Mouse (Mus musculus) CH12.LX (cell line): ENCODE results near the gene Cyfip2. TPM values are rescaled to one million over a fixed set of nuclear protein-coding genes. Genes with fewer than 3 reads are reported as not detected.

Experiments used
- DNase-seq: peaks from one replicate; pipeline ENCODE4 v3.0.0-alpha.2; 2013; ENCODE audit errors: extremely low read depth
- H3K27ac ChIP-seq: 2 replicates; pipeline ENCODE4 v1.5.1; 2012; ENCODE audit warnings: low read depth, mild to moderate bottlenecking, control low read depth, moderate library complexity; ENCODE audit not compliant: insufficient read depth
- H3K27me3 ChIP-seq: replicated peaks from 2 replicates; pipeline ENCODE3; 2012; ENCODE audit warnings: inconsistent platforms
- H3K36me3 ChIP-seq, 2 experiments: replicated peaks in 1 of 2; 2 replicates each; pipeline versions ENCODE3 to v1.6.1; 2012; ENCODE audit warnings: inconsistent platforms in 1 of 2, low read length in 1 of 2, mild to moderate bottlenecking in 1 of 2, mixed read lengths in 1 of 2, moderate library complexity in 1 of 2; ENCODE audit not compliant: control insufficient read depth in 1 of 2, insufficient read depth in 1 of 2
- H3K4me1 ChIP-seq, 2 experiments: 2 replicates each; pipeline ENCODE4 v1.6.1; 2012; ENCODE audit warnings: inconsistent platforms in 1 of 2, moderate library complexity in 1 of 2; ENCODE audit not compliant: insufficient read depth in 2 of 2, control insufficient read depth in 1 of 2
- H3K4me2 ChIP-seq: 2 replicates; pipeline ENCODE4 v1.6.1; 2012; ENCODE audit warnings: low read depth, mild to moderate bottlenecking, control low read depth; ENCODE audit not compliant: poor library complexity, insufficient read depth, severe bottlenecking
- H3K4me3 ChIP-seq, 3 experiments: fragments of 150-350 bp in 1 of 3; sonication (generic) in 1 of 3; replicated peaks in 1 of 3; 2 replicates each; pipeline versions ENCODE3 to v1.5.1; 2011 to 2012; ENCODE audit warnings: low read depth in 2 of 3, low read length in 2 of 3, mild to moderate bottlenecking in 2 of 3, moderate library complexity in 2 of 3, control low read depth in 1 of 3, improper control_type of control experiment in 1 of 3, inconsistent platforms in 1 of 3, mixed read lengths in 1 of 3; ENCODE audit not compliant: poor library complexity in 1 of 3
- H3K79me2 ChIP-seq: replicated peaks from 2 replicates; pipeline ENCODE4 v1.6.1; 2012; ENCODE audit warnings: mild to moderate bottlenecking, moderate library complexity; ENCODE audit not compliant: control insufficient read depth, poor library complexity, insufficient read depth, severe bottlenecking; ENCODE audit errors: extremely low read depth
- H3K9ac ChIP-seq: 2 replicates; pipeline ENCODE4 v1.6.1; 2012; ENCODE audit warnings: low read depth, mild to moderate bottlenecking, control low read depth, moderate library complexity; ENCODE audit not compliant: insufficient read depth
- H3K9me3 ChIP-seq: replicated peaks from 2 replicates; pipeline ENCODE3; 2012; ENCODE audit warnings: low read length, inconsistent platforms, mixed read lengths
- BHLHE40 ChIP-seq: IDR thresholded peaks from 2 replicates; pipeline ENCODE4 v1.6.1; 2011; ENCODE audit warnings: mild to moderate bottlenecking, low read depth, low read length, improper control_type of control experiment
- CHD1 ChIP-seq: IDR thresholded peaks from 2 replicates; pipeline ENCODE4 v1.6.1; 2012; ENCODE audit warnings: low read depth, low read length, improper control_type of control experiment, inconsistent platforms
- CHD2 ChIP-seq: IDR thresholded peaks from 2 replicates; pipeline ENCODE4 v1.6.1; 2011; ENCODE audit warnings: low read length, improper control_type of control experiment
- CTCF ChIP-seq, 2 experiments: IDR thresholded peaks in 1 of 2; conservative IDR thresholded peaks in 1 of 2; 2 replicates each; pipeline ENCODE4 v1.5.1; 2011 to 2012; ENCODE audit warnings: low read depth in 2 of 2, low read length in 2 of 2, improper control_type of control experiment in 1 of 2, inconsistent platforms in 1 of 2, mild to moderate bottlenecking in 1 of 2, moderate library complexity in 1 of 2
- E2F4 ChIP-seq: IDR thresholded peaks from 2 replicates; pipeline ENCODE4 v1.6.1; 2011; ENCODE audit warnings: low read depth, low read length, improper control_type of control experiment; ENCODE audit not compliant: insufficient replicate concordance
- ELF1 ChIP-seq: IDR thresholded peaks from 2 replicates; pipeline ENCODE4 v1.6.1; 2014; ENCODE audit warnings: low read depth, mild to moderate bottlenecking, inconsistent platforms, low read length, improper control_type of control experiment
- EP300 ChIP-seq: IDR thresholded peaks from 2 replicates; pipeline ENCODE4 v1.6.1; 2011; ENCODE audit warnings: low read length, improper control_type of control experiment
- GABPA ChIP-seq: IDR thresholded peaks from 2 replicates; pipeline ENCODE4 v1.6.1; 2012; ENCODE audit warnings: low read depth, low read length, improper control_type of control experiment, inconsistent platforms; ENCODE audit not compliant: insufficient replicate concordance
- HCFC1 ChIP-seq: IDR thresholded peaks from 2 replicates; pipeline ENCODE4 v1.6.1; 2012; ENCODE audit warnings: low read depth, mild to moderate bottlenecking, inconsistent platforms, low read length, improper control_type of control experiment
- IRF4 ChIP-seq: IDR thresholded peaks from 2 replicates; pipeline ENCODE4 v1.6.1; 2014; ENCODE audit warnings: low read depth, mild to moderate bottlenecking, inconsistent platforms, low read length, improper control_type of control experiment
- JUN ChIP-seq: IDR thresholded peaks from 2 replicates; pipeline ENCODE4 v1.6.1; 2011; ENCODE audit warnings: low read depth, mild to moderate bottlenecking, low read length, improper control_type of control experiment, moderate library complexity; ENCODE audit not compliant: insufficient read depth
- JUND ChIP-seq: conservative IDR thresholded peaks from 2 replicates; pipeline ENCODE4 v1.6.1; 2011; ENCODE audit warnings: low read depth, low read length, improper control_type of control experiment
- KAT2A ChIP-seq: IDR thresholded peaks from 2 replicates; pipeline ENCODE4 v1.6.1; 2012; ENCODE audit warnings: low read length, improper control_type of control experiment, inconsistent platforms; ENCODE audit not compliant: insufficient replicate concordance
- MAX ChIP-seq: IDR thresholded peaks from 2 replicates; pipeline ENCODE4 v1.6.1; 2011; ENCODE audit warnings: low read length, improper control_type of control experiment
- MAZ ChIP-seq: IDR thresholded peaks from 2 replicates; pipeline ENCODE4 v1.6.1; 2012; ENCODE audit warnings: low read depth, mild to moderate bottlenecking, inconsistent platforms, low read length, improper control_type of control experiment, moderate library complexity
- MEF2A ChIP-seq: IDR thresholded peaks from 2 replicates; pipeline ENCODE4 v1.6.1; 2014; ENCODE audit warnings: low read depth, mild to moderate bottlenecking, inconsistent platforms, low read length, improper control_type of control experiment, borderline replicate concordance
- MXI1 ChIP-seq: IDR thresholded peaks from 2 replicates; pipeline ENCODE4 v1.6.1; 2011; ENCODE audit warnings: mild to moderate bottlenecking, low read depth, low read length, improper control_type of control experiment
- NELFE ChIP-seq: IDR thresholded peaks from 2 replicates; pipeline ENCODE4 v1.6.1; 2011; ENCODE audit warnings: low read depth, low read length, improper control_type of control experiment
- NRF1 ChIP-seq: IDR thresholded peaks from 2 replicates; pipeline ENCODE4 v1.6.1; 2014; ENCODE audit warnings: low read depth, mild to moderate bottlenecking, inconsistent platforms, low read length, improper control_type of control experiment, moderate library complexity
- PAX5 ChIP-seq: IDR thresholded peaks from 2 replicates; pipeline ENCODE4 v1.6.1; 2012; ENCODE audit warnings: low read length, inconsistent platforms, mixed read lengths
- POLR2A ChIP-seq: IDR thresholded peaks from 2 replicates; pipeline ENCODE4 v1.6.1; 2011; ENCODE audit warnings: low read depth, mild to moderate bottlenecking, improper control_type of control experiment, low read length
- POLR2AphosphoS2 ChIP-seq: IDR thresholded peaks from 2 replicates; pipeline ENCODE4 v1.6.1; 2011; ENCODE audit warnings: low read depth, low read length, improper control_type of control experiment
- RAD21 ChIP-seq: IDR thresholded peaks from 2 replicates; pipeline ENCODE4 v1.6.1; 2011; ENCODE audit warnings: low read depth, mild to moderate bottlenecking, low read length, improper control_type of control experiment, moderate library complexity
- RCOR1 ChIP-seq: conservative IDR thresholded peaks from 2 replicates; pipeline ENCODE4 v1.6.1; 2012; ENCODE audit warnings: low read depth, mild to moderate bottlenecking, inconsistent platforms, low read length, improper control_type of control experiment
- SIN3A ChIP-seq: IDR thresholded peaks from 2 replicates; pipeline ENCODE4 v1.6.1; 2012; ENCODE audit warnings: low read length, improper control_type of control experiment, inconsistent platforms
- SMC3 ChIP-seq: IDR thresholded peaks from 2 replicates; pipeline ENCODE4 v1.6.1; 2011; ENCODE audit warnings: low read depth, low read length, improper control_type of control experiment
- TBP ChIP-seq: conservative IDR thresholded peaks from 2 replicates; pipeline ENCODE4 v1.6.1; 2011; ENCODE audit warnings: low read depth, low read length, improper control_type of control experiment
- TCF12 ChIP-seq: IDR thresholded peaks from 2 replicates; pipeline ENCODE4 v1.6.1; 2014; ENCODE audit warnings: low read depth, mild to moderate bottlenecking, inconsistent platforms, low read length, improper control_type of control experiment
- UBTF ChIP-seq: IDR thresholded peaks from 2 replicates; pipeline ENCODE4 v1.6.1; 2012; ENCODE audit warnings: low read depth, mild to moderate bottlenecking, inconsistent platforms, low read length, improper control_type of control experiment, moderate library complexity
- USF1 ChIP-seq: IDR thresholded peaks from 2 replicates; pipeline ENCODE4 v1.6.1; 2014; ENCODE audit warnings: low read depth, mild to moderate bottlenecking, inconsistent platforms, low read length, improper control_type of control experiment
- USF2 ChIP-seq: conservative IDR thresholded peaks from 2 replicates; pipeline ENCODE4 v1.6.1; 2011; ENCODE audit warnings: low read depth, low read length, improper control_type of control experiment
- ZC3H11A ChIP-seq: IDR thresholded peaks from 2 replicates; pipeline ENCODE4 v1.6.1; 2012; ENCODE audit warnings: low read depth, mild to moderate bottlenecking, inconsistent platforms, low read length, improper control_type of control experiment
- ZKSCAN1 ChIP-seq: IDR thresholded peaks from 2 replicates; pipeline ENCODE4 v1.6.1; 2012; ENCODE audit warnings: low read depth, inconsistent platforms, low read length, improper control_type of control experiment, borderline replicate concordance
- ZMIZ1 ChIP-seq: IDR thresholded peaks from 2 replicates; pipeline ENCODE4 v1.6.1; 2012; ENCODE audit warnings: low read depth, mild to moderate bottlenecking, inconsistent platforms, low read length, improper control_type of control experiment
- ZNF384 ChIP-seq: IDR thresholded peaks from 2 replicates; pipeline ENCODE4 v1.6.1; 2012; ENCODE audit warnings: low read depth, low read length, improper control_type of control experiment, inconsistent platforms
- dilution Hi-C: fragments of 300-500 bp; cut with MboI; formaldehyde crosslinking; loops from 2 replicates; pipeline ENCODE4 v1.14.3; 2020; ENCODE audit warnings: low sequenced_read_pairs; ENCODE audit not compliant: extremely low pct_unique_long_range_greater_than_20kb, extremely low pct_ligation_motif_present
- in situ Hi-C: fragments of 300-500 bp; cut with MboI; formaldehyde crosslinking; loops from 3 replicates; pipeline ENCODE4 v1.14.3; 2019; ENCODE audit warnings: low sequenced_read_pairs, low pct_ligation_motif_present, low pct_unique_long_range_greater_than_20kb, mixed read lengths
- polyA plus RNA-seq: library from polyadenylated mRNA; unstranded; fragments of >175 nt; gene quantifications from 2 replicates; pipeline ENCODE4 v1.2.1, GENCODE M21; 2012; ENCODE audit warnings: low read depth; ENCODE audit not compliant: insufficient read length
- total RNA-seq, 2 experiments: library from RNA; depleted of rRNA; stranded (reverse); fragments of 300-350 nt in 1 of 2; fragments of >200 nt in 1 of 2; gene quantifications; 2 replicates each; pipeline ENCODE4 v1.2.3; 2012 to 2014

Cyfip2 gene
- total and polyA plus RNA-seq, 3 experiments: 40.7 to 194 (median 97.6) TPM

- peak; percentile 63; the same call in 1 of the 2 replicates for TF ChIP-seq RCOR1
These were observed 3.4 kb downstream of the Cyfip2 start (continued) for GRCm38 (mm10) chr11:46309111-46309741.

GRCm38 (mm10) chr11:46308271-46308974, 4.2 kb downstream of the Cyfip2 start:
- Histone ChIP-seq H3K9ac (peak overlapping the region; percentile 90), H3K79me2 (peaks cover 75% of the 10 kb centered on the region), H3K9me3 (no peaks in the 10 kb centered on the region), H3K36me3 (peaks cover 3 to 24% of the 10 kb centered on the region in 2 experiments), H3K4me1 (peaks cover 20 to 43% of the 10 kb centered on the region in 2 experiments), H3K27ac (peak overlapping the region; percentile 97), H3K4me3 (peak overlapping the region; percentile 89 to 96 (median 94)), H3K27me3 (no peaks in the 10 kb centered on the region), H3K4me2 (peak overlapping the region; percentile 85)
- in situ Hi-C loops: loop anchor here (5.0 kb wide), 2 partner anchors 39 to 129 kb away; partner anchors contain the start of gene Med7
- dilution Hi-C loops: no loop called here
- peak; percentile 96 for DNase-seq
- TF ChIP-seq USF1 (no peak), NELFE (peak; percentile 95), ELF1 (peak; percentile 61), KAT2A (0 out of 2 replicates have a peak, but pooled peaks have one; percentile 71), USF2 (no peak), NRF1 (no peak), MAZ (peak; percentile 61), E2F4 (0 out of 2 replicates have a peak, but pooled peaks have one; percentile 51), CTCF (conservative IDR thresholded peaks at IDR 0.05 in 1 of 2, IDR thresholded peaks at IDR 0.05 in 1 of 2; ENCODE audit: low read depth in 2 of 2, low read length in 2 of 2) (no peak), PAX5 (no peak), SIN3A (peak; percentile 98), MAX (peak; percentile 98), SMC3 (peak; percentile 33), CHD1 (peak; percentile 23; the same call in 1 of the 2 replicates), JUN (peak; percentile 84), POLR2AphosphoS2 (peak; percentile 80; the same call in 1 of the 2 replicates), UBTF (no peak), BHLHE40 (peak; percentile 68), GABPA (0 out of 2 replicates have a peak, but pooled peaks have one; percentile 13), ZC3H11A (no peak), HCFC1 (peak; percentile 57), ZMIZ1 (peak; percentile 98), MXI1 (peak; percentile 99), MEF2A (peak; percentile 75; the same call in 1 of the 2 replicates), EP300 (peak; percentile 55; the same call in 1 of the 2 replicates), TCF12 (peak; percentile 95), ZKSCAN1 (no peak), POLR2A (peak; percentile 90), RAD21 (no peak; the same call in none of the 2 replicates), JUND (peak; percentile 88), IRF4 (peak; percentile 87), ZNF384 (0 out of 2 replicates have a peak, but pooled peaks have one; percentile 29), TBP (peak; percentile 95), CHD2 (peak; percentile 74)
